Mouse (Mus musculus) forebrain, embryonic 13.5 days (tissue): ENCODE measurements around the gene Cdyl. TPM values are rescaled to one million over a fixed set of nuclear protein-coding genes. Genes with fewer than 3 reads are reported as not detected.

Source experiments
- ATAC-seq: fragments of 200-750 bp; cut with Nextera tagmentation; 2 replicates; pipeline ENCODE4 v1.8.0; 2017
- H3K27ac ChIP-seq: fragments of 300-500 bp; sonication (generic); 2 replicates; pipeline ENCODE4 v1.5.1; 2015; ENCODE audit warnings: inconsistent platforms, mild to moderate bottlenecking, moderate library complexity
- H3K27me3 ChIP-seq: fragments of 300-500 bp; sonication (generic); 2 replicates; pipeline ENCODE4 v1.6.1; 2015; ENCODE audit warnings: mild to moderate bottlenecking, inconsistent platforms
- H3K36me3 ChIP-seq: fragments of 300-500 bp; sonication (generic); 2 replicates; pipeline ENCODE4 v1.6.1; 2015; ENCODE audit warnings: mild to moderate bottlenecking, inconsistent platforms; ENCODE audit not compliant: poor library complexity, severe bottlenecking
- H3K4me1 ChIP-seq: fragments of 300-500 bp; sonication (generic); 2 replicates; pipeline ENCODE4 v1.6.1; 2015; ENCODE audit warnings: inconsistent platforms
- H3K4me2 ChIP-seq: fragments of 300-500 bp; sonication (generic); 2 replicates; pipeline ENCODE4 v1.6.1; 2015; ENCODE audit warnings: inconsistent platforms, mild to moderate bottlenecking, moderate library complexity
- H3K4me3 ChIP-seq: fragments of 300-500 bp; sonication (generic); 2 replicates; pipeline ENCODE4 v1.5.1; 2015; ENCODE audit warnings: mild to moderate bottlenecking, inconsistent platforms
- H3K9ac ChIP-seq: fragments of 300-500 bp; sonication (generic); 2 replicates; pipeline ENCODE4 v1.6.1; 2015; ENCODE audit warnings: mild to moderate bottlenecking, inconsistent platforms
- H3K9me3 ChIP-seq: fragments of 300-500 bp; sonication (generic); replicated peaks from 2 replicates; pipeline ENCODE4 v1.6.1; 2016; ENCODE audit warnings: inconsistent platforms
- WGBS: fragments of 180-500 bp; shearing (Covaris S2); methylation state at CpG from one replicate; pipeline ENCODE4 v1.1.7; 2015; 5-methylcytosine and 5-hydroxymethylcytosine counted together
- polyA plus RNA-seq: library from polyadenylated mRNA; unstranded; fragments of >200 nt; fragmentation: Nextera tagmentation; extraction: Ambion mirVana; gene quantifications from 2 replicates; pipeline ENCODE4 v1.2.1, GENCODE M21; 2015

Gene Cdyl
- polyA plus RNA-seq, 1 experiment from 2014 or later: 4.7 TPM

GRCm38 (mm10) chr13:35794309-35794708 lies 134.7 kb downstream of the Cdyl start:
- Histone ChIP-seq H3K9ac (no peak overlapping the region), H3K4me1 (peaks cover 15% of the 10 kb centered on the region), H3K4me3 (no peak overlapping the region), H3K9me3 (no peaks in the 10 kb centered on the region), H3K4me2 (no peak overlapping the region), H3K36me3 (no peaks in the 10 kb centered on the region), H3K27me3 (no peaks in the 10 kb centered on the region), H3K27ac (no peak overlapping the region)
- ATAC-seq: no peak
- 79% methylated on average over 7 of the region's 7 CpGs for WGBS

GRCm38 (mm10) chr13:35794774-35795173 lies 135.1 kb downstream of the Cdyl start:
- ATAC-seq: no peak
- Histone ChIP-seq H3K9ac (no peak overlapping the region), H3K4me3 (no peak overlapping the region), H3K27me3 (no peaks in the 10 kb centered on the region), H3K4me1 (peaks cover 16% of the 10 kb centered on the region), H3K27ac (no peak overlapping the region), H3K9me3 (no peaks in the 10 kb centered on the region), H3K36me3 (no peaks in the 10 kb centered on the region), H3K4me2 (no peak overlapping the region)
- 93% methylated on average over 4 of the region's 4 CpGs for WGBS

DNA sequence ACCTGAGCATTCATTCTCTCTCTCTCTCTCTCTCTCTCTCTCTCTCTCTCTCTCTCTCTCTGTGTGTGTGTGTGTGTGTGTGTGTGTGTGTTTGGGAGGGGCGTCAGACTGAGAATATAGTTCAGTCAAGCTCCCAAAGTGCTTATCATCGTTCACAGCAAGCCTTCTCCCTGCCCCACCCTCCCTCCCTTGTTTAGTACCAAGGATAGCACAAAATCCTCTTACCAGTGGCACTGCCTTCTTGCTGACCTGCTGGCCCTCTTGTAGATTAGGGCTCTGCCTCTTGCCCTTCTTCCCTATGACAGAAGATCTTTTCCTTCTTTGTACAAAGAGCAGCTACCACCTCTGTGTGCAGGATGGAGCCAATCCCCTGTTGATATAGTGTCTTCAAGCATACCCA lies 136.3 kb downstream of the Cdyl start:
- no peaks in the 10 kb centered on the region for H3K9me3 ChIP-seq
- H3K4me2 ChIP-seq: no peak overlapping the region
- no peaks in the 10 kb centered on the region for H3K36me3 ChIP-seq
- H3K9ac ChIP-seq: no peak overlapping the region
- whole genome bisulfite sequencing: 83% methylated on average over 1 of the region's 2 CpGs
- H3K4me3 ChIP-seq: no peak overlapping the region
- H3K4me1 ChIP-seq: peaks cover 17% of the 10 kb centered on the region
- H3K27ac ChIP-seq: no peak overlapping the region
- H3K27me3 ChIP-seq: no peaks in the 10 kb centered on the region
- no peak for ATAC-seq

- no peak overlapping the region for H3K4me2 ChIP-seq
- no peak overlapping the region for H3K27ac ChIP-seq
- no peak for ATAC-seq
- peaks cover 17% of the 10 kb centered on the region for H3K4me1 ChIP-seq
- H3K27me3 ChIP-seq: no peaks in the 10 kb centered on the region
- H3K4me3 ChIP-seq: no peak overlapping the region
- no peaks in the 10 kb centered on the region for H3K36me3 ChIP-seq
- H3K9ac ChIP-seq: no peak overlapping the region
- 76% methylated on average over 4 of the region's 4 CpGs for WGBS
- no peaks in the 10 kb centered on the region for H3K9me3 ChIP-seq
Measured at GRCm38 (mm10) chr13:35796352-35796751, 136.7 kb downstream of the Cdyl start.

DNA sequence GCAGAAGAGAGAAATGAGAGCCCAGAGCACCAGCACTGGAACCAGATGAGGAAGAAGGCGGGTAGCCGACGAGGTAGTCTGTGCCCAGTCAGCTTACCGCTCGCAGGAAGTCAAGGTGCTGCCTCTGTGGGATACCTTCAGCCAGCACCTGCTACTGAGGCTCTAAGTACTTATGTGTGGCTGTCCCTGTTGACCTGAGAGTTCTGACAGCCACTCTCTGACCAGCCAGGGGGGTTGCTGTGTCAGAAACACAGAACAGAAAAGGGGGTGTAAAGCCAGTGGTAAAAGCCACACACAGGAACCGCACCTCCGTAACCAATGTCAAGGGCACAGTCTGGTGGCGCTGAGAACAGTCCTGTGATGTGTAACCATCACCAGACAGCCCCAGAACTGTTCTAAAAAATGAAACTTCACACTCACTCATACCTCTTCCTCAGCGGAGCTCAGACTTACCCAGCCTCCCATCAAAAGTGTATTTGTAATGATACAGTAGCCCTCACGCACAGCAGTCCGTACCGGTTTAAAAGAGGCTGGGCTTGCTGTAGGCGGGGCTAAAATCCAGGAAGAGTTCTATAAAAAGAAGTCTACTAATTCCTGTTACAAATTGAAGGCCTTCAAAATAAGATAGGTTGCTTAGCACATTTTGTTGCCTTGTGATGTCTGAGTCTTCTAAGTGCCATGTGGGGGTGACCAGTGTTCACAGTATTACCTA lies 138.3 kb downstream of the Cdyl start:
- no peaks in the 10 kb centered on the region for H3K9me3 ChIP-seq
- no peaks in the 10 kb centered on the region for H3K27me3 ChIP-seq
- peaks cover 17% of the 10 kb centered on the region for H3K4me1 ChIP-seq
- no peak overlapping the region for H3K4me3 ChIP-seq
- ATAC-seq: no peak
- no peak overlapping the region for H3K4me2 ChIP-seq
- no peaks in the 10 kb centered on the region for H3K36me3 ChIP-seq
- 93% methylated on average over 13 of the region's 13 CpGs for WGBS
- H3K27ac ChIP-seq: no peak overlapping the region
- H3K9ac ChIP-seq: no peak overlapping the region

GRCm38 (mm10) chr13:35798645-35799044 lies 139.0 kb downstream of the Cdyl start:
- Histone ChIP-seq H3K4me3 (no peak overlapping the region), H3K4me1 (peaks cover 17% of the 10 kb centered on the region), H3K9me3 (no peaks in the 10 kb centered on the region), H3K27me3 (no peaks in the 10 kb centered on the region), H3K9ac (no peak overlapping the region), H3K4me2 (no peak overlapping the region), H3K27ac (no peak overlapping the region), H3K36me3 (no peaks in the 10 kb centered on the region)
- 0 out of 2 replicates have a peak, but pooled peaks have one; percentile 24 for ATAC-seq
- 72% methylated on average over 9 of the region's 9 CpGs for WGBS

DNA sequence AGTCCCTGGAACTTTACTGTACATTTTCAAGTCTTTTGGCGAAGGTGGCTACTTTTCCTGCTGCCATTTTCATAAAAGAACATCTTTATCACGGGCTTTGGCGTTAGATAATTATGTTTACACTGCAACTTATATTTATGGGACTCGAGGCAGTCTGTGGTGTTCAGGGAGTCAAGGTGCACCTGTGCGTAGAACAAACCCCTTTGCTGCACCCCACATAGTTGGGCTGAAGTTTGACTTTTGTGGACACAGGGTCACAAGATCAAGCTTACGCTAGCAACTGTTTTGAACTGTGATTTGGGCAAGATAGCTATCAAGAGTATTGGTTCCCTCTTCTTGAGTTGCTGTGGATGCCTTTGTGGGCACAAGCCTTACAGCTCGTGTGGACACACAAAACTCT lies 140.6 kb downstream of the Cdyl start:
- Histone ChIP-seq H3K36me3 (no peaks in the 10 kb centered on the region), H3K27me3 (no peaks in the 10 kb centered on the region), H3K4me2 (no peak overlapping the region), H3K9ac (no peak overlapping the region), H3K27ac (no peak overlapping the region), H3K4me1 (peaks cover 17% of the 10 kb centered on the region), H3K9me3 (no peaks in the 10 kb centered on the region), H3K4me3 (no peak overlapping the region)
- ATAC-seq: no peak
- WGBS: 90% methylated on average over 7 of the region's 7 CpGs

GRCm38 (mm10) chr13:35805727-35806126 lies 146.1 kb downstream of the Cdyl start:
- no peak overlapping the region for H3K4me3 ChIP-seq
- WGBS: 50% methylated on average over 3 of the region's 3 CpGs
- no peak for ATAC-seq
- no peaks in the 10 kb centered on the region for H3K9me3 ChIP-seq
- H3K4me2 ChIP-seq: no peak overlapping the region
- no peak overlapping the region for H3K27ac ChIP-seq
- H3K9ac ChIP-seq: no peak overlapping the region
- peaks cover 19% of the 10 kb centered on the region for H3K4me1 ChIP-seq
- no peaks in the 10 kb centered on the region for H3K36me3 ChIP-seq
- no peaks in the 10 kb centered on the region for H3K27me3 ChIP-seq

DNA sequence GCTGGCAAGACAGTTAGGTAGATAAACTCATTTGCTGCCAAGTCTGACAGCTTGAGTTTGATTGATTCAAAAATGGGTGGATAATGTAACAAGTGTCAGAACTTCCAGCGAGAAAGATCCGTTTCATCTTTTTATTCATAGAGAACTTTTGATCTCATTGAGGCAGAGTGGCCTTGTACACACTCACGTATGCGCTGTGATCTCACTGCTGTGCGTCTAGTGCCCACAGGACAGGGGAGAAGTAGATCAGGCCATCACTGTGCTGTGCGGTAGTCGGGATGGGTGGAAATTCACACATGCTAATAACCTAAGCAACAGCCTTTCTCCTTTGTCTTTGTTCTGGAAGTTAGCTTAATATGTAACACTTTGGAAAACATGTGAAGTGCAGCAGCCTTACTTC lies 146.5 kb downstream of the Cdyl start:
- 0 out of 2 replicates have a peak, but pooled peaks have one; percentile 59 for ATAC-seq
- H3K27ac ChIP-seq: no peak overlapping the region
- H3K4me2 ChIP-seq: no peak overlapping the region
- no peak overlapping the region for H3K4me3 ChIP-seq
- H3K9me3 ChIP-seq: no peaks in the 10 kb centered on the region
- H3K4me1 ChIP-seq: peaks cover 19% of the 10 kb centered on the region
- H3K36me3 ChIP-seq: no peaks in the 10 kb centered on the region
- 75% methylated on average over 7 of the region's 7 CpGs for WGBS
- no peak overlapping the region for H3K9ac ChIP-seq
- no peaks in the 10 kb centered on the region for H3K27me3 ChIP-seq

GRCm38 (mm10) chr13:35807016-35807415 lies 147.4 kb downstream of the Cdyl start:
- Histone ChIP-seq H3K27ac (no peak overlapping the region), H3K4me2 (no peak overlapping the region), H3K9me3 (no peaks in the 10 kb centered on the region), H3K36me3 (no peaks in the 10 kb centered on the region), H3K4me3 (no peak overlapping the region), H3K27me3 (no peaks in the 10 kb centered on the region), H3K4me1 (peaks cover 26% of the 10 kb centered on the region), H3K9ac (no peak overlapping the region)
- WGBS: 94% methylated on average over 7 of the region's 7 CpGs
- ATAC-seq: no peak

DNA sequence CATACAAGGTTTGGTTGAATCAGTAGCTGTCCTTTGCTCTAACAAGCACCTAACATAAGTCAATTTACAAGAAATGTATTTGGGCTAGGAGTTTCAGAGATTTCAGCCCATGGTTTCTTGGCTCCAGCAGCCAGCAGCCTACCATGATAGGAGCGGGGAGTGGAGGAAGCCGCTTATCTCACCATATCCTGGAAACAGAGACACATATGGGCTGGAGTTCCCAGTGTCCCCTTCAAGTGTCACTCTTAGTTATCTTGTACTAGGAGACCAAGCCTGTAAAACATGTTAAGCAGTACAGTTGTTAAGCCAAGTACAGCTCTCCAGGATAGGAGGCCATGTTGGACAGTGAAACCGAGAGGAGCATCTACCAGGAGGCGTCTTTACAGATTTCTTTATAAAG lies 147.9 kb downstream of the Cdyl start:
- WGBS: 96% methylated on average over 4 of the region's 4 CpGs
- Histone ChIP-seq H3K4me2 (no peak overlapping the region), H3K4me1 (peaks cover 27% of the 10 kb centered on the region), H3K4me3 (no peak overlapping the region), H3K27me3 (no peaks in the 10 kb centered on the region), H3K9me3 (no peaks in the 10 kb centered on the region), H3K27ac (no peak overlapping the region), H3K36me3 (no peaks in the 10 kb centered on the region), H3K9ac (no peak overlapping the region)
- no peak for ATAC-seq

GRCm38 (mm10) chr13:35807940-35808339 lies 148.3 kb downstream of the Cdyl start:
- no peaks in the 10 kb centered on the region for H3K9me3 ChIP-seq
- no peak for ATAC-seq
- peaks cover 27% of the 10 kb centered on the region for H3K4me1 ChIP-seq
- no peaks in the 10 kb centered on the region for H3K27me3 ChIP-seq
- H3K4me2 ChIP-seq: no peak overlapping the region
- no peak overlapping the region for H3K27ac ChIP-seq
- no peak overlapping the region for H3K9ac ChIP-seq
- H3K36me3 ChIP-seq: no peaks in the 10 kb centered on the region
- 95% methylated on average over 8 of the region's 8 CpGs for WGBS
- no peak overlapping the region for H3K4me3 ChIP-seq
